Mouse (Mus musculus): Measurements from ENCODE around the gene Ephb1.

Ephb1 gene

GRCm38 (mm10) chr9:101877109-101877987, 477.1 kb downstream of the Ephb1 start:
- DNase-seq = no peak

DNA sequence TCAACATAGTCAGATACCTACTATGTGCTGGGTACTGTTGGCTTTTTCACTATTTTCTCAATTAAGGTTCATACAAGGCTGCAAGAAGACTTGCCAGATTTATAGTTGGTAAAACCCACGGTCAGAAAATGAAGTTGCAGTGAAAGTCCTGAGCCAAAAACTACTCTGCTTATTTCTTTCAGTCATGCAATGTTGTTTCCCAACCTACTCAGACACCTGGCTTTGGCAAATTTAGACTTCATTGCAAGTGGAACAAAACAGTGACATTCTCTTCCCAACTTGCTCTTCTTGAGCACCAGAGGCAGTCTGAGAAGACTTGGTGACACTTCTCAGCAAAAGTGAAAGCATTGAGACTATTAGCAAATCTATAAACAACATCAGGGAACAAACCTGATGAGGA, 479.2 kb downstream of the Ephb1 start:
- DNase-seq = no peak

Data from kidney, postnatal 14 days (tissue).